Mouse (Mus musculus): ENCODE measurements at regions not wholly inside any gene's neighbourhood (a gene's known extent, or its start where the extent isn't known, plus 50 kb on each side); places are given as distances from the start of the nearest gene placed in this dataset.

DNA sequence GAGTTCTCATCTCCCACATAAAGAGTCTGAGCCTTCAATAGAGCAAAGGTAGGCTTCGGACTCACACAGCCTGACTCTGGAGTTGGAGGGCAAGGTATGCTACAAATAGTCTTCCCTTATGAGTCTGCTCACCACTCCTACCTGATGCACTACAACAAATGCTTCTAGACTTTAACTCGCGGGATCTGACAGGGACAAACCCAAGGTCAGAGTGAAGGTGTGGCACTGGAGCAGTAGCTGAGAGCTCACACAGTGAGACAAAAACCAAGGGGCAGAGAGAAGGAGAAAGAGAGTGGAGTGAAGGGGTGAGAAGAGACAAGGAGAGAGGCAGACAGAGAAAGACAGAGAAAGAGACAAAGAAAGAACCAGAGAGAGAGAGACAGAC, 65.6 kb downstream of the Aym1 start:
- Histone ChIP-seq H3K4me3 (ENCODE audit: low read depth, low read length) (no peak overlapping the region), H3K36me3 (replicated peaks) (no peaks in the 10 kb centered on the region), H3K9me3 (replicated peaks) (peaks cover 82% of the 10 kb centered on the region), H3K27me3 (ENCODE audit: insufficient read depth, low read length) (no peaks in the 10 kb centered on the region), H3K4me1 (ENCODE audit: insufficient read depth, low read depth, low read length) (no peaks in the 10 kb centered on the region)
- DNase-seq (ENCODE audit: low spot score), result no peak
- no peak for ATAC-seq (ENCODE audit: extremely low read depth, insufficient number of reproducible peaks, low FRiP score, poor library complexity, severe bottlenecking)
- no peak for TF ChIP-seq POLR2AphosphoS5 (IDR thresholded peaks at IDR 0.05; ENCODE audit: insufficient replicate concordance, low read depth, low read length)
- TF ChIP-seq TAL1 (conservative IDR thresholded peaks at IDR 0.05; ENCODE audit: low read depth, low read length), result no peak
- no peak for TF ChIP-seq GATA1 (IDR thresholded peaks at IDR 0.05; ENCODE audit: borderline replicate concordance, low read length)
- TF ChIP-seq GATA2 (IDR thresholded peaks at IDR 0.05; ENCODE audit: borderline replicate concordance, low read depth, low read length), result no peak
- TF ChIP-seq CTCF (IDR thresholded peaks at IDR 0.05; ENCODE audit: low read depth, low read length), result no peak

DNA sequence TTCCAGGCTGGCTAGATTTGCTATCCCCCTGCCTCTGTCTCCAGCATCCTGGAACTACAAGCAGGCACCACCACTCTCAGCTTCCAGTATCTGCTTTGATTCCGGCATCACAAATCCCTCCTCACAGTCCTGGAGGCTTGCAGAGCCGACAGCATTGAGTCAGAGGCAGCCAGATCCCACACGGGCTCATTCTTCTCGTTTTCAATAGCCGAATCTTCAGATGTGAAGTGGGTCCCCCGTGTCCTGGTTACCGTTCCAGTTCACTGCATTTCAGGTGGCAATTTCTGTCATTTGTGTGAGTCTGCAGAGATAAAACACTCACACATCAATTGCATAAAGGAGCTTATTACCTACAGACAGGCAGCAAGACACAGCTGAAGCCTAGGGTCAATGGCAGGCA, 62.4 kb upstream of the Wscd2 start:
- DNase-seq (ENCODE audit: low spot score) (no peak), ATAC-seq (ENCODE audit: extremely low read depth, insufficient number of reproducible peaks, low FRiP score, poor library complexity, severe bottlenecking) (no peak)
- no peaks in the 10 kb centered on the region for H3K36me3 ChIP-seq (replicated peaks)
- no peak overlapping the region for H3K4me3 ChIP-seq (ENCODE audit: low read depth, low read length)
- H3K4me1 ChIP-seq (ENCODE audit: insufficient read depth, low read depth, low read length), result no peaks in the 10 kb centered on the region
- peaks cover 83% of the 10 kb centered on the region for H3K9me3 ChIP-seq (replicated peaks)
- TF ChIP-seq POLR2AphosphoS5 (IDR thresholded peaks at IDR 0.05; ENCODE audit: insufficient replicate concordance, low read depth, low read length) (no peak), TAL1 (conservative IDR thresholded peaks at IDR 0.05; ENCODE audit: low read depth, low read length) (no peak), GATA2 (IDR thresholded peaks at IDR 0.05; ENCODE audit: borderline replicate concordance, low read depth, low read length) (no peak), CTCF (IDR thresholded peaks at IDR 0.05; ENCODE audit: low read depth, low read length) (no peak), GATA1 (IDR thresholded peaks at IDR 0.05; ENCODE audit: borderline replicate concordance, low read length) (no peak)
- no peaks in the 10 kb centered on the region for H3K27me3 ChIP-seq (ENCODE audit: insufficient read depth, low read length)

DNA sequence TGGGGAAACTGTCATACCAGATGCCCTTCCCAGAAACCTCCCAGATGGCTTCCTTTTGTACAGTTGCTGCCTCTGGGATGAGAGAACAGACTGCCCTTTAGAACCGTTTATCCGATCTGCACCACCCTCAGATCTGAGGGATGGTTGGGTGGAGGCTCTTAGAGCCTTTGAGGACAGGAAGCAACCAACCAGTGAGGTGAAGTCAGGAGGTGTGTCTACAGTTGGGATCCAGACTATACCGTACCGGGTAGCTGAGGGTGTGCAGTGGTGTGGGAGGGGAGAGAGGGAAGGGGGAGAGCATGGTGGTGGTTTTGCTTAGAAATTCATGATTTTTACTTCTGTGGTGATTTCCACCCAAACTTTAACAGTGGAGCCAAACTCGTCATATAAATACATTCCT, 58.8 kb upstream of the Wscd2 start:
- Histone ChIP-seq H3K4me1 (ENCODE audit: insufficient read depth, low read depth, low read length) (no peaks in the 10 kb centered on the region), H3K4me3 (ENCODE audit: low read depth, low read length) (no peak overlapping the region), H3K9me3 (replicated peaks) (peaks cover 92% of the 10 kb centered on the region), H3K36me3 (replicated peaks) (no peaks in the 10 kb centered on the region), H3K27me3 (ENCODE audit: insufficient read depth, low read length) (no peaks in the 10 kb centered on the region)
- TF ChIP-seq TAL1 (conservative IDR thresholded peaks at IDR 0.05; ENCODE audit: low read depth, low read length) (no peak), GATA2 (IDR thresholded peaks at IDR 0.05; ENCODE audit: borderline replicate concordance, low read depth, low read length) (no peak), CTCF (IDR thresholded peaks at IDR 0.05; ENCODE audit: low read depth, low read length) (no peak), GATA1 (IDR thresholded peaks at IDR 0.05; ENCODE audit: borderline replicate concordance, low read length) (no peak), POLR2AphosphoS5 (IDR thresholded peaks at IDR 0.05; ENCODE audit: insufficient replicate concordance, low read depth, low read length) (no peak)
- ATAC-seq (ENCODE audit: extremely low read depth, insufficient number of reproducible peaks, low FRiP score, poor library complexity, severe bottlenecking), result no peak
- DNase-seq (ENCODE audit: low spot score), result no peak

GRCm38 (mm10) chr5:113436987-113437386, 53.1 kb upstream of the Wscd2 start:
- no peak for TF ChIP-seq CTCF (IDR thresholded peaks at IDR 0.05; ENCODE audit: low read depth, low read length)
- TF ChIP-seq GATA1 (IDR thresholded peaks at IDR 0.05; ENCODE audit: borderline replicate concordance, low read length), result no peak
- TF ChIP-seq GATA2 (IDR thresholded peaks at IDR 0.05; ENCODE audit: borderline replicate concordance, low read depth, low read length), result no peak
- no peak for TF ChIP-seq POLR2AphosphoS5 (IDR thresholded peaks at IDR 0.05; ENCODE audit: insufficient replicate concordance, low read depth, low read length)
- no peak for TF ChIP-seq TAL1 (conservative IDR thresholded peaks at IDR 0.05; ENCODE audit: low read depth, low read length)
- Histone ChIP-seq H3K4me1 (ENCODE audit: insufficient read depth, low read depth, low read length) (no peaks in the 10 kb centered on the region), H3K4me3 (ENCODE audit: low read depth, low read length) (no peak overlapping the region; the same call in 1 of the 2 replicates), H3K27me3 (ENCODE audit: insufficient read depth, low read length) (no peaks in the 10 kb centered on the region), H3K36me3 (replicated peaks) (no peaks in the 10 kb centered on the region), H3K9me3 (replicated peaks) (peaks cover 92% of the 10 kb centered on the region)
- ATAC-seq (ENCODE audit: extremely low read depth, insufficient number of reproducible peaks, low FRiP score, poor library complexity, severe bottlenecking) (no peak), DNase-seq (ENCODE audit: low spot score) (no peak)
